Mouse (Mus musculus): ENCODE results near the gene Atf7.
"Not testable (repeated sequence)": the region's sequence is repeated elsewhere in the genome, so short reads cannot be mapped to it uniquely, and the experiment has no call there.

Gene Atf7

DNA sequence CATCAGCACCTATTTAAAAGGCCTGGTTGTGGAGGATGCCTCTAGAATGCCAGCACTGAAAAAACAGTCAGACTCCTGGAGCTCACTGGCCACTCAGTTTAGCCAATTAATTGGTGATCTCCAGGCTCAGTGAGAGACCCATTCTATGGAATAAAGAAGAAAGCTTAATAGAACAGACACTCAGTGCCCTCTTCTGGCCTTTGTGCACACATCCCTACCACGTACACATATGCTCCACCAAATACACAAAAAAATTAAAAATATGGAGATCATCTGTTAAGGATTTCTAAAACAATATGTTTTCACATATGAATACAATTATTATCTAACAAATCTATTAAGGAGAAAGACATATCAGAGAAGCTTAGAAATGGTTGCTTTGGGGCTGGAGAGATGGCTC lies 4.5 kb downstream of the Atf7 start:
- no peak for DNase-seq (ENCODE audit: low spot score in 2 of 2)

DNA sequence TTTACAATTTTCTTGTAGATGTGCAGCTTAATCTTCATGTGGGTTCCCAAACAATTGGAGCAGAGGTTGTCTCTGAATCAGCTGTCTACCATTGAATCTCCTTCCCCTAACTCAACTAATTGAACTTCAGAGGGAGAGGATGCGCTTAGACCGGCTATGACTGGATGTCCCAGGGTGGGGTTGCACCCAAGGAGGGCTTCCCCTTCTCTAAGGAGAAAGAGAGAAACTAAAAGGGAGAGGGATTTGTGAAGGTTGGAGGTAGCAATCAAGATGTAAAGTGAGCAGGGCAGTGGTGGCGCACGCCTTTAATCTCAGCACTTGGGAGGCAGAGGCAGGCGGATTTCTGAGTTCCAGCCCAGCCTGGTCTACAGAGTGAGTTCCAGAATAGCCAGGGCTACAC lies 5.8 kb downstream of the Atf7 start:
- DNase-seq (ENCODE audit: low spot score in 2 of 2): no peak

DNA sequence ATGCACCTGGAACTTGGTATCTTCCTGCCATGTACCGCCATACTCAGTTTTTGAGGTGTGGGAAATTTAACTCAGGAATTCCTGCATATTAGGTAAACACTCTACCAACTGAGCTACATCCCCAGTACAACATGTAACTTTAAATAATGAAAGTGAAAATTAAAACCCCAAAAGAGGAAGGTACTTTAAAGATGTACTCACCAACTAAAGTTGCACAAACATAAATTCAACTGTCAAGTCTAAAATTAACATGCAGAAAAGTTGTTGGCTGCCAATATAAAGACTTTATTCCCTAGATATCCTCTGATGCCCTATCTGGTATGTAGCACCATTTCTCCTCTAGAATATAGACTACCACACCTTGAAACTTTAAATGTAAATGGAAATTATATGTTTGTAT lies 7.6 kb downstream of the Atf7 start:
- DNase-seq (ENCODE audit: low spot score in 2 of 2): no peak

DNA sequence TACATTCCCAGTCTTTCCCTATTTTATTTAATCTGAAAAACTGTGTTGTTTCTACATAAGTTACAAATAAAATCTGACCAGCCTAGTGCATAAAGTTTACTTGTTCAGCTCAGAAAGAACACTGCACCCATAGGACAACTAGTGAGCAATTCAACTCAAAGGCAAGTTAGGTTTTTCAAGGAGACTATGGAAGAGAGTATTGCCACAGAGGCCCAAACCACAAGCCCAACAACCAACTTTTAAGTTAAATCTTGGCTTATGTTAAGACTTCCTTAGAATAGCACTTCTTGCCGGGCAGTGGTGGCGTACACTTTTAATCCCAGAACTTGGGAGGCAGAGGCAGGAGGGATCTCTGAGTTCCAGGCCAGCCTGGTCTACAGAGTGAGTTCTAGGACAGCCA lies 9.1 kb downstream of the Atf7 start:
- no peak for DNase-seq (ENCODE audit: low spot score in 2 of 2)

DNA sequence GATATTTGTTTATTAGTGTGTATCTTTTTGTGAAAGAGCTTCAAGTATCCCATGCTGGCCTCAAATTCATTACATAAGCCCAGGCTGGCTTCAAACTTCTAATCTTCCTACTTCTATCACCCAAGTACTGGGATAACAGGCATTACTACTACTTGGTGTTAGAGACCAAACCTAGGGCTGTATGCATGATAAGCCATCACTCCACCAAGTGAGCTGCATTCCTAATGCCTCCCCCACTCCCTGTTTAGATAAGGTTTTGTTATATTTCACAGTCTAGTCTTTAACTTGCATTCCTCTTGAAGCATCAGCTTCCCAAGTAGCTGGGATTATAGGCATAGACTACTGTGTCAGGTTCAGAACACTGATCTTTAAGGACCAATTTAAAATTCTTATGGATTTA lies 11.0 kb downstream of the Atf7 start:
- DNase-seq (ENCODE audit: low spot score in 2 of 2): no peak

DNA sequence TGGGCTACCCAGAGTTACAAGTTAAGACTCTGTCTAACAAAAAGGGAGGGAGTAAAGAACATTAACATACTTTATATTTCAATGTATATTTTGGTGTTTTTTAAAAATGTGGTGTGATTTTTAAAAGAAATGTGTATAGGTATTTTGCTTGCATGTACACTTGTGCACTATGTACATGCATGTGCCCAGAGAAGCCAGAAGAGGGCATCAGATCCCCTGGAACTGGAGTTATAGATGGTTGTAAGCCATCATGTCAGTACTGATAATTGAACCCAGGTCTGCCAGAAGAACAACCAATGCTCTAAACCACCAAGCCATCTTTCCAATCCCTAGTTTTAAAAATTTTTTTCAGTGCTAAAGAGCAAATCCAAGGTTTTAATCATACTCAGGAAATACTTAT lies 12.3 kb downstream of the Atf7 start:
- no peak for DNase-seq (ENCODE audit: low spot score in 2 of 2)

DNA sequence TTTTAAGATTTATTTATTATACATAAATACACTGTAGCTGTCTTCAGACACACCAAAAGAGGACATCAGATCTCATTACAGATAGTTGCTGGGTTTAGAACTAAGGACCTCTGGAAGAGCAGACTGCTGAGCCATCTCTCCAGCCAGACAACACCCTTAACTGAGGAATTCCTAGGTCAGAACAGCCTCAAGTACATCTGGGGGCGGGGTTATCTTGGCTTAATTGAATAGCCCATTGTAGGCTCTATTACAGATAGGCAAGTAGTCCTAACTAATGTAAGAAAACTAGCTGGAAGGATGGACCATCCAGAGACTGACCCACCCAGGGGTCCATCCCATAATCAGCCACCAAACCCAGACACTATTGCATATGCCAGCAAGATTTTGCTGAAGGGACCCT lies 16.7 kb downstream of the Atf7 start:
- not testable (repeated sequence) for DNase-seq (ENCODE audit: low spot score in 2 of 2)

DNA sequence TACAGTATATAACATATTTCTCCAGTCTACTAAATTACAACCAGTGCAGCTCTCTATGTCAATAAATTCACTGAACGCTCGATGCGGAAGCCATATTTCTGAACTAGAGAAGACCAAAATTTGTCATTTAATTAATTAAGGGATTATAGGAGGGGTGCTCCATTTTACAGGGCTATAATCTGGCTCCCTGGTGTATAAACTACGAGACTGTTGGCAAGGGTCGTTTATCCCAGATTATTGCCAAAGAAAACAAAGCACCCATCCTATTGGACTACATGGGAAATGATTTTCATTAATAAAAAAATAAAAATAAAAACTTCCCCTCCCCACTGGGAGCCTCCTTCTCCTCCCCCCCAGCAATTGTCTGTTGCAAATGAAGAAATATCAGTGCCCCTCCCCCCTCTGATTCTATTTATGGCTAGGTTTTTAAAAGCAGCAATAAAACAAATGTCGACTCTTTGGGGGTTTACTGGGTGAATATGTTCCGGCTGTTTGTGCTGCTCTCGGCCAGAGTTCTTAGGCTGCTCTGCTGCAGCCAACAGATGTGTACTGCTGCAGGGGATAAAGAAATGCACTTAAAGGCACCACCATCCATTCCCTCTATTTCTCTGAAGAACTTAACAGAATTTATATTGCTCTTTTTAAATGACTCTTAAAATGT lies 31.1 kb downstream of the Atf7 start:
- no peak for DNase-seq (ENCODE audit: low spot score in 2 of 2)

DNA sequence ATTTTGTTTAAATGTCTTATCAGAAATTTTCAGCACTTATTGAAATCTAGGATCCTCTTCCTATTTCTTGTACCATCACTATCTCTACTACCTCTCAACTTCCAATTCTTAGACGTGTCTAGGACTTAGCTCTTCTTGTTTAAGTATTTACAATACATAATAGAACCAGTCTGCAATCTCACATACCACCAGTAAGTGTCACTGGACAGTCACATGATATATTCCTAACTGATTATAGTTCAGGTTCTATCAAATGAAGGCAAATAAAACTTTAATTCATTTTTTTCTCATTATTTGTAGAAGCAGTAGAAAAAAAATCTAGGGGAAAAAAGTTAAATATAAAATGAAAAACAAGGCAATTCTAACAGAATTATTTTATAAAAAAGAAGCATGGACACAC lies 32.6 kb downstream of the Atf7 start:
- no peak for DNase-seq (ENCODE audit: low spot score in 2 of 2)

DNA sequence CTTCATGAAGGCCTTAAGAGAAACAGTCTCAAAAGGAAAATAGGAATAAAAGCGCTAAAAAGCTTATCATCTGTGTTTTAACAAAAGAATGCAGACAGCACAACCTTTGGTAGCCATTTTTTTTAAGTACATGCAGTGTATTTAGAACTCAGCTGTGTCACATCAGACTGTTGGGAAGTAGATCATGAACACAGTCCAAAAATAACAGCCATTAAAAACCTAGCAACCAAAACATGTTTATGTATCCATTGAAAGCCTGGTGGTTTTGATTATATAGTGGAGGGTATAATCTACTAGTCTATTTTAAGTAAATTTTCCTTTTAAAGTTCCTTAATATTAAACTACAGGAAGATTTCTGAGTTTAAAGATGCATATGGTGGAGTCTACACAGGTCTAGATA lies 34.7 kb downstream of the Atf7 start:
- DNase-seq (ENCODE audit: low spot score in 2 of 2): no peak

DNA sequence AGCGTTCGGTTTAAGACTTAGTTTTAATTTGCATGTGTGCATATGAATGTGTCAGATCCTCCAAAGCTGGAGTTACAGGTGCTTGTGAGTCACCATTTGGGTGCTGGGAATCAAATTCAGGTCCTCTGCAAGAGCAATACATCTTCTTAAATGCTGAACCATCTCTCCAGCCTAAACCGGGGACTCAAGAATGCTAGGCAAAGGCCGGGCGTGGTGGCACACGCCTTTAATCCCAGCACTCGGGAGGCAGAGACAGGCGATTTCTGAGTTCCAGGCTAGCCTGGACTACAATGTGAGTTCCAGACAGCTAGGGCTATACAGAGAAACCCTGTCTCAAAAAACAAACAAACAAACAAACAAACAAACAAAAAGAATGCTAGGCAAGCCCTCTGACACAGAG lies 35.4 kb downstream of the Atf7 start:
- no peak for DNase-seq (ENCODE audit: low spot score in 2 of 2)

DNA sequence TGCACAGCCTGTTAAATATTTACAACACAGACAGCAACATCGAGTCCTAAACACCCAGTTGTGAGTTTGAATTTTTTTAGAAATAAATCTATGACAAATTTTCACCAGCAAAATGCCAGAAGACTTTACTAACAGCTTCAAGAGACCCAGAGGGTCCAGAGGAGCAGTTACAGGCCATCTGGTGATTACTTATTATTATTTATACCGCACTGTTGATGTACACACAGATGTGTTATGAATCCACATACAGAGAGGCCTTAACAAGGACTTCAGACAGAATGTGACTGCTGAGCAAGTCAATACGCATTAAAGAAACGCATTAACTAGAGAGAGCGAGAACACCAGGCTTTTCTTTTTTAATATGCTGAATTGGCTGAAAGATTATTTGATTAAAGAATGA lies 39.8 kb downstream of the Atf7 start:
- DNase-seq (ENCODE audit: low spot score in 2 of 2): no peak

DNA sequence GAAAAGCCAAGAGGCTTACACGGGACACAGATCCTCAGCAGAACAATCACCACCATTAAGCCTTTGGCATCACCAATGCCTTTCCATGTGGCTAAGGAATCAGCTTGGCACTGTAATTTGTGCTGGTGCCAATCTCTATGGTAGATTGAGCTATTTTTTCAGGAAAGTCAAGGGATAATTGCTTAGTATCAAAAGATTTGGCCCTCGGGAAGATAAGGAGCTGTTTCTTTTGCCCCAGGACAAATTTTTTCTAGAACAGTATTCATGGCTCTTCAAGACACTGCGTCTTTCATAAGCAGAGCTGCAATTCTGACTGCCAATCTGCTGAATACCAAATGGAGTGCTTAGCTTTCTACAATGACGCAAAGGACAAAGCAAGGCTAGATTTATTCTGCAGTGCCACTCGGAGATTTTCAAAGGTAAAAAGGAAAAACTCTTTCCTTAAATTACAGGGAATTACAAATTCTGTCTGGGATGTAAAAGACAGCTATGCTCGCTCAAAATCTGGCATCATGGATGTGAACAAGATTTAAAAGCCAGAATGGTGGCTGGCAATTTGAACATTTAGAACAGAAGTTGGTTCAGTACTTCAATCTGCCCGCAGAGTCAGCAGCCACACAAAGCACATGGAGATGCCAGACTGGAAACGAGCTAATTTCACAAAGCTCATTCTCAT lies 41.4 kb downstream of the Atf7 start:
- no peak for DNase-seq (ENCODE audit: low spot score in 2 of 2)

DNA sequence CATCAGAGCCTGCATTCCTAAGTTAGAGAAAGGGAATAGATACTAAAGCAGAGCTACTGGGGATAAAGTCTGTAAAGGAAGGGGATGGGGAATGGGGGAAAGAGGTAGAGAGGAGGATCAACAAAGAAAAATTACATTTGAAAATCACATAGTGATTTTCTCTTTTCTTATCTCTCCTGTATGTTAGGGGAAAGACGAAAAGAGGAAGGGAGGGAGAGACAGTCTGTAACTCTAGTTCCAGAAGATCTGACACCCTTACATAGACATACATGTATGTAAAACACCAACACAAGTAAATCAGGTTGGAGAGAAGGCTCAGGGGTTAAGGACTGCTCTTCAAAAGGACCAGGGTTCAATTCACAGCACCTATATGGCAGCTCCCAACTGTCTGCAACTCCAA lies 44.1 kb downstream of the Atf7 start:
- no peak for DNase-seq (ENCODE audit: low spot score in 2 of 2)

DNA sequence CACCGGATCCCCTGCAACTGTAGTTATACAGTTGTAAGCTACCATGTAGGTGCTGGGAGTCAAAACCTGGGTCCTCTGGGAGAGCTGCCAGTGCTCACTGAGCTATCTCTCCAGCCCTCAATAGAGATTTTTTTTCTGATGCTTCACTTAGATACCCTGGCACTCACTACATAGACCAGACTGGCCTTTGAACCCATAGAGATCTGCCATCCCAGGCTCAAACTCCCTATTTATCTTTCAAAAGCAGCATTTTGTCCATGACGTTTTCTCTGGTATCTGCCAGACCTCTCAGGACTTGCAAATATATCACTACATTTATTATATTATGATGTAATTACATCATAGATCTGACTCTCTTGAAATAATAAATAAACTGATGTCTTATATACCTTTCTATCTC lies 46.9 kb downstream of the Atf7 start:
- DNase-seq (ENCODE audit: low spot score in 2 of 2): no peak

DNA sequence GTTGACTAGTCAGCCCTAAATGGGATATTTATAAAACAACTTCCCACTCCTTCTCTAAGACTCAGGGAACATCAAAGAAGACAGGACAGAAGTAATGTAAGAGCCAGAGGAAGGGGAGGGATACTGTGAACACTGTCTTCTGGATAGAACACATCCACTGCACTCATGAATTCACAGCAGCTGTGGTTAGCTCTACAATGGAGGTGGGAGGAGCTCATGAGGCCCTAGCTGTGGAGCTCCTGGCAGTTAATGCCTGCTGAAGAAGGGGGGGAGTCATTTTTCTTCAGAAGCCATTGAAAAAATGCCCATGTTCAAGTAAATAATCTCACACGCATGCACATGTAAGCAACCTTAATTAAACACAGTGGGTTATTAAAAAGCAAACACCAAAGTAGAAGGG lies 48.3 kb downstream of the Atf7 start:
- no peak for DNase-seq (ENCODE audit: low spot score in 2 of 2)

DNA sequence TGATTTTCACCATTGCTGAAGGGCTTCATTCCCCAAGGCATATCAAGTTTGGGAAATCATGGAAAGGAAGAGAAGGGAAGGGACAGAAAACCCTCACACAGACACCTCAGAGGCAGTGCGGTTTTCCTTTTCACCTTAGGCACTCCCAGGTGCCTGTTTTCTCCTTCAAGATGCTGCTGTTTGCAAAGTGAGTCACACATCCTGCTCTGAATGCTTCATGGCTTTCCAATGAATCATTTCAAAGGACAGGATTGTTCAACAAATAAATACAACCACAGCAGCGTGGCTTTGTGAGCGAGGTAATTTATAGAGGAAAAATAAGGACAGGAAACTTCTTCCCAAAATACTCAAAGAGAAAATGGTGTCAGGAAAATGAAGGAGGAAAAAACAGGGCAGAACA lies 53.2 kb downstream of the Atf7 start:
- no peak for DNase-seq (ENCODE audit: low spot score in 2 of 2)

DNA sequence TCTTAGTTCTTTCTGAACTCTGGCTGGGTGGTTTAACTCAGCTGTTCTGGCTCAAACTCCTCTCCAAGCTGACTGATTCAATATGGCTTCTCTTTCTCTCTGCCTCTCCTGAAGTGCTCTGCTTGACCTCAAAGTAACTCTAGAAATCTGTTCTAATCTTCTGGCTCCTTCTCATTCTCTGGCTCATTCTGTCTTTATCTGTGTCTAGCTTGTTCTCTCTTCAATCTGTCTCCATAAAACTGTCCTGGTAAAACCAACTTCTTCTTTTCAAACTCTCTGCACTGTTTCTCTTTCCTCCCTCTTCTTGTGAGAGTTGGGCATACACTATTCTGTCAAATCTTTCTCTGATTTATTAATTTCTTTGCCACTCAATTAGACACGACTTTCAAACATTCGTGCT lies 57.4 kb downstream of the Atf7 start:
- no peak for DNase-seq (ENCODE audit: low spot score in 2 of 2)

DNA sequence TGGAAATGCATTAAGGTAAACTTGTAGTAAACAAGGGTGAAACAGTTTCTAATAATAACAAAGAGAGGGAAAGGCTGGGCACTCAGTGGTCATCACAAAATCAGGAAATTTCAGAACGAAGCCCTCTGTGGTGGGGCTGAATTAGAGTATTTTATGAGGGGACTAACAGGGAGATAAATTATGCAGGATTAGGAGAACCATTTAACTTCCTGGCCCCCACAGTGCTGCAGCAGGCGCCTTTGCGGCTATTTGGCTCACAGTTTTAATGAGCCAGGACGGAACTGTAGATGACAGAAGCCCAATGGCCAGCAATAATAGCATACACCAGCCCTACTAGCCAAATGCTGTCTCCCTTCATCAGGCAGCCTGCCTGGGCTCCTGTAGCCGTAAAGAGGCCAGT lies 61.6 kb downstream of the Atf7 start:
- DNase-seq (ENCODE audit: low spot score in 2 of 2): no peak

DNA sequence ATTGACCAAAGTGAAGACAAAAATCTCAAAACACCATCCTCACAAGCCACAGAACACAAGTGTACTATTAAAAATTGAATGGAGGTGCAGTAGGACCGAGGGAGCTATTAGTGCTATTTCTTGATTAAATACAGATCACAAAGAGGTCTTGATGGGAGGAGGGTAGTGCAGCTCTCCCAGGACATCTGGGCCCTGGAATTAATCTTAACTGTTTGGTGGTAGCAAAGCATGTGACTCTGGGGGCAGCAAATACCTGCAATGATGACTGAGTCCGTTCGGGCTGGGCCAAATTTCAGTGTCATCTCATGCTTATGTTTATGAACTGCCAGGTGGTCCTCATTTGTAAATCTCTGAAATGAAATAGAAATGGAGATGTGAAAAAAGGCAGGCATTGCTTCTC lies 62.2 kb downstream of the Atf7 start:
- DNase-seq (ENCODE audit: low spot score in 2 of 2): no peak

DNA sequence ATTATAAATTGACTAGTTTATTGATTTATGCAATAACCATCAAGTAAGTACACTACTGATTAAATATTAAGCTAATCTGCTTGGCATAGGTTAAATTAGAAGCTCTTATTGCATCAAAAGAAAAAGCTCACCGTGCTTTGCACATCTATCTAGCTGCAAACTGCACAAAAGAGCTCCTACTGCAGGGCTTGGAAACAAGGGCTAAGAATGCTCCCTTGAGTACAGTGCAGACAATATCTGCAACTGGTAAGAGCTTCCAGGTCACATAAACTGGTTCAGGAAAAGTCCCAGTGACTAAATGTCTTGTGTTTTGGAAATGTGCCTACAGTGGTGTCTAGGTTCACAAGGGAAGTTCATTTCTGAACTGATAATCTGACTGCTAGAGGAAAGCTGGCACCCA lies 62.8 kb downstream of the Atf7 start:
- DNase-seq (ENCODE audit: low spot score in 2 of 2): no peak

DNA sequence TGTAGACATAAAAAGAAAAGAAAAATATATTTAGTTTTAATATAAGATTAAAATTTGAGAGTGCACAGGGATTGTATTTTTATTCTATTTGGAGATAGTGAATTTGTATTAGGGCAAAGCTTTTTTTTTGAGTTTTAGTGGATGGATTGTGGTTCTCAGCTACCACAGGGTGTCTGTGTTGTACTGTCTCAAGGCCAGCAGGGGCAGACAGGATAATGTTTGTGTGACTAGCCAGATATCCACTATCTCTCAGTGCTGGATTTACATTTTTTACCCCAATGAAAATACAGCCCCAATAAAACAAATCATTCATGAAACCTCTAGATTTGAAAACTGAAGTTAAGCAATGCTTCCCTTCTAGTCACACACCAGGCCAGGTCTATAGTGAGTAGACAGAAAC lies 67.7 kb downstream of the Atf7 start:
- no peak for DNase-seq (ENCODE audit: low spot score in 2 of 2)

DNA sequence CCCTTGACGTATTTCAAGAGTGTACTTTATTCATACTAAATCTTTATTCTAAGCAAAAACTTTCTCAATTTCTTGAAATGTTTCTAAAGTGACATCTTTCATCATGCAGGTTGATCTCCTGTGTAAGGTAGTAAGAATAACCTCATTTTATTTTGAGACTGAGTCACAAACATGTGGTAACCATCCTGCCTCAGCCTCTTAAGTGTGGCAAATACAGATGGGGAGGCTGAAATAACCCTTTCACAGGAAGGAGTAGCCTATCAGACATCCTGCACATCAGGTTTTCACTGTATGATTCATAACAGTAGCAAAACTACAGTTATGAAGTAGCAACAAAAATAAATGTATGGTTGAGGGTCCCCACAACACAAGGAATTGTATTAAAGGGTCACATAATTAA lies 69.7 kb downstream of the Atf7 start:
- DNase-seq (ENCODE audit: low spot score in 2 of 2): no peak

DNA sequence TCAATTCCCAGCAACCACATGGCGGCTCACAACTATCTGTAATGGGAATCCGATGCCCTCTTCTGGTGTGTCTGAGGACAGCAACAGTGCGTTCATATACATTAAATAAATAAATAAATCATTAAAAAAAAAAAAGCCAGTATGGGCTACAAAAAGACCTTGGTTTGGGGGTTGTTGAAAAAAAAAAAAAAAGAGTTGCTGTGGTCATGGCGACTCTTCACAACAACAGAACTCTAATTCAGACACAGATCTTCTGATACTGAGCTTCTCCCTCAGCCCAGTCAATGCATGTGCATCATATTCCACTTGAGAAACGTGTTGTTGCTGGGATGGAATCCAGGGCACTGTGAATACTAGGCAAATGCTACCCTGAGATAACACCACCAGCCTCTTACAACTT lies 72.7 kb downstream of the Atf7 start:
- DNase-seq (ENCODE audit: low spot score in 2 of 2): no peak

All from spleen, postnatal 36 days (tissue).